Mouse (Mus musculus): ENCODE measurements at regions not wholly inside any gene's neighbourhood (a gene's known extent, or its start where the extent isn't known, plus 50 kb on each side); places are given as distances from the start of the nearest gene placed in this dataset.

DNA sequence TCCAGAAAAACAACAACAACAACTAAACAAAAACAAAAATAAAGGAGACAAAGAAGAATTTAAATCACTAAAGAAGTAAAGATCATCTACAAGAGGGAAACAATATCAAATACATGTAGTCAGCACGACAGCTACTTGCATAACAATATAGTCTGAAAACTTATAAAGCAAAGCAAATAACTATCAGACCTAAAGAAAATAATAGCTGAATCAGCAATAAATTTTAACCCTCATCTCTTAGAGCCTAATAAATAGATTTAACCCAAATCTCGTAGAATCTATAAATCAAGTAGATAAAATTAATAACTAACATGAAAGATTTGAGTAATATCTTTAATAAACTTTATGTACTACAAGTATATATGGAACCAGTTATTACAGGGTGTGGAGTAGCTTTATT, 324.2 kb downstream of the Lmo4 start:
- TF ChIP-seq CTCF (IDR thresholded peaks at IDR 0.05; ENCODE audit: low read depth): no peak
- TF ChIP-seq EP300 (IDR thresholded peaks at IDR 0.05; ENCODE audit: low read depth): no peak
